Mouse (Mus musculus): ENCODE measurements at regions not wholly inside any gene's neighbourhood (a gene's known extent, or its start where the extent isn't known, plus 50 kb on each side); places are given as distances from the start of the nearest gene placed in this dataset.

GRCm38 (mm10) chr8:126719748-126720147 lies 126.0 kb upstream of the Irf2bp2 start:
- TF ChIP-seq CTCF (IDR thresholded peaks at IDR 0.05) (no peak), POLR2A (IDR thresholded peaks at IDR 0.05; ENCODE audit: insufficient read depth, low read depth, low read length) (no peak)

Data from heart, adult 2 months (tissue).